Mouse (Mus musculus) intestine, postnatal 0 days (tissue): ENCODE data around the gene Rab3gap1. TPM values are rescaled to one million over a fixed set of nuclear protein-coding genes. Genes with fewer than 3 reads are reported as not detected.

Experiments used
- ATAC-seq: fragments of 200-750 bp; cut with Nextera tagmentation; 2 replicates; pipeline ENCODE4 v1.8.0; 2017; ENCODE audit warnings: mild to moderate bottlenecking, moderate TSS enrichment, moderate library complexity
- H3K27ac ChIP-seq: fragments of 300-500 bp; sonication (generic); 2 replicates; pipeline ENCODE4 v1.5.1; 2014; ENCODE audit warnings: mild to moderate bottlenecking, low read depth, low read length, moderate library complexity
- H3K27me3 ChIP-seq: fragments of 300-500 bp; sonication (generic); replicated peaks from 2 replicates; pipeline ENCODE4 v1.6.1; 2014; ENCODE audit warnings: low read length, mixed read lengths; ENCODE audit not compliant: control insufficient read depth, insufficient read depth
- H3K36me3 ChIP-seq: fragments of 300-500 bp; sonication (generic); 2 replicates; pipeline ENCODE4 v1.6.1; 2014; ENCODE audit warnings: mild to moderate bottlenecking, moderate library complexity; ENCODE audit not compliant: control insufficient read depth, insufficient read depth
- H3K4me1 ChIP-seq: fragments of 300-500 bp; sonication (generic); replicated peaks from 2 replicates; pipeline ENCODE4 v1.6.1; 2014; ENCODE audit warnings: antibody characterized with exemption, low read length, mixed read lengths; ENCODE audit not compliant: control insufficient read depth, insufficient read depth
- H3K4me2 ChIP-seq: fragments of 300-500 bp; sonication (generic); replicated peaks from 2 replicates; pipeline ENCODE4 v1.6.1; 2014; ENCODE audit warnings: low read depth, mild to moderate bottlenecking, moderate library complexity
- H3K4me3 ChIP-seq: fragments of 300-500 bp; sonication (generic); 2 replicates; pipeline ENCODE4 v1.5.1; 2014; ENCODE audit warnings: low read depth, low read length
- H3K9ac ChIP-seq: fragments of 300-500 bp; sonication (generic); 2 replicates; pipeline ENCODE4 v1.6.1; 2014; ENCODE audit warnings: mild to moderate bottlenecking, low read depth, low read length
- H3K9me3 ChIP-seq: fragments of 300-500 bp; sonication (generic); 2 replicates; pipeline ENCODE4 v1.6.1; 2016; ENCODE audit warnings: mixed run types; ENCODE audit not compliant: control insufficient read depth
- CTCF ChIP-seq: sonication (generic); IDR thresholded peaks from 2 replicates; pipeline ENCODE4 v1.5.1; 2016; ENCODE audit warnings: low read depth, mild to moderate bottlenecking, control low read depth, antibody characterized with exemption, moderate library complexity
- WGBS: fragments of 180-500 bp; shearing (Covaris S2); extraction: QIAGEN DNeasy Blood & Tissue Kit; methylation state at CpG from one replicate; pipeline ENCODE4 v1.1.7; 2014; 5-methylcytosine and 5-hydroxymethylcytosine counted together
- polyA plus RNA-seq: library from polyadenylated mRNA; unstranded; fragments of >200 nt; fragmentation: Nextera tagmentation; extraction: Ambion mirVana; gene quantifications from 2 replicates; pipeline ENCODE4 v1.2.1, GENCODE M21; 2015

The Rab3gap1 gene
- polyA plus RNA-seq, 1 experiment from 2014 or later = 13.0 TPM

DNA sequence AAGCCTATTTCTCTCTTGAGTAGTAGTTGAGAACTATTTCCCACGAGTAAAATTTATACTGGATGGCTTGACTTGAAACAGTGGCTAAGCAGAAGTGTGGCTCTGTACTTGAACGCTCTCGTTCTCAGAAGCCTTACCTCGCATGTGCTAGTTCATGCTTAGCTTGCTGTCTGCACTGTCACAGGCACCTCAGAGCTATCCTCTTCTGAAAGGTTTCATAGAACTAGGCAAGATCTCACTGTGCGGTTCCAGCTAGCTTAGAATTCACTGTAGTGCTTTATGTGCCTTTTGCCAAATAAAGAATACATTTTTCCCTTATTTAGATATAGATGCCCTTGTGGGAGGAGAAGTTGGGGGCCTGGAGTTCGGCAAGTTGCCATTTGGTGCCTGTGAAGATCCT, 46.7 kb downstream of the Rab3gap1 start:
- Histone ChIP-seq H3K9me3 (no peaks in the 10 kb centered on the region), H3K36me3 (peaks cover 29% of the 10 kb centered on the region), H3K4me1 (no peaks in the 10 kb centered on the region), H3K4me3 (no peak overlapping the region), H3K27ac (no peak overlapping the region), H3K4me2 (no peak overlapping the region), H3K9ac (no peak overlapping the region), H3K27me3 (no peaks in the 10 kb centered on the region)
- WGBS = 73% methylated on average over 6 of the region's 6 CpGs
- TF ChIP-seq CTCF = no peak
- ATAC-seq = no peak

DNA sequence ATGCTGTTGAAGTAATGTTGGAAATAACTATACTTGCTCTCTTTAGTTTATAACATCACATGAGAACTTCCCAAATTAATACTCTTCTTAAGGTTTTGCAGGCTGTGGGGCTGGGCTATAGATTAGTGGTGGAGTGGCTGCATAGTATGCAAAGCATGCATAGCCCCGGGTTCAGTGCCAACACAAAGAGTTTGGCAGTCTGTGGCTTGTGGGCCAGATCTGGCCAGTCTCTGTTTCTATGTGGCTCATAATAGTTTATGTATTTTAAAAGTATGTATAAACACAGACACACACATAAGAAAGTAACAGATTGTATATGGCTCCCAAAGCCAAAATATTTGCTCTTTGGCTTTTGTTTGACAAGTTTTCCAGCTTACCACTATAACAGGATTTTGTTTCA, 47.2 kb downstream of the Rab3gap1 start:
- no peaks in the 10 kb centered on the region for H3K9me3 ChIP-seq
- no peak overlapping the region for H3K4me3 ChIP-seq
- no peak overlapping the region for H3K9ac ChIP-seq
- 64% methylated on average over 1 of the region's 1 CpGs for WGBS
- no peak overlapping the region for H3K4me2 ChIP-seq
- H3K27me3 ChIP-seq = no peaks in the 10 kb centered on the region
- TF ChIP-seq CTCF = no peak
- peaks cover 28% of the 10 kb centered on the region for H3K36me3 ChIP-seq
- no peaks in the 10 kb centered on the region for H3K4me1 ChIP-seq
- H3K27ac ChIP-seq = no peak overlapping the region
- no peak for ATAC-seq

DNA sequence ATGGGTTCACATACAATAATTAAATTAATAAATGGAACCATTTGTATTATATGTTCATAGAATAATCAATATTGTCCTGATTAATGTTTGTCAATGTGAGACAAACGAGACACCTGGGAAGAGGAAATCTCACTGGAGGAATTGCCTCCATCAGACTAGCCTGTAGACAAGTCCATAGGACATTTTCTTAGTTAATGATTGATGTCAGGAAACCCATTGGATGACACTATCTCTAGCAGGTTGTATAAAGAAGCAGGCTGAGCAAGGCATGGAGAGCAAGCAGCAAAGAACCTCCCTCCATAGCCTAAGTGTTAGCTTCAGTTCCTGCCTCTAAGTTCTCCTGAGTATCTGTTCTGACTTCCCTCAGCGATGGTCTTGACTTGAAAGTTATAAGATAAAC, 64.8 kb downstream of the Rab3gap1 start:
- peaks cover 59% of the 10 kb centered on the region for H3K36me3 ChIP-seq
- no peak overlapping the region for H3K27ac ChIP-seq
- peak; percentile 86 for ATAC-seq
- no peak for TF ChIP-seq CTCF
- H3K4me1 ChIP-seq = no peaks in the 10 kb centered on the region
- no peak overlapping the region for H3K9ac ChIP-seq
- H3K4me2 ChIP-seq = no peak overlapping the region
- H3K4me3 ChIP-seq = no peak overlapping the region
- no peaks in the 10 kb centered on the region for H3K9me3 ChIP-seq
- H3K27me3 ChIP-seq = no peaks in the 10 kb centered on the region
- 47% methylated on average over 2 of the region's 2 CpGs for WGBS

DNA sequence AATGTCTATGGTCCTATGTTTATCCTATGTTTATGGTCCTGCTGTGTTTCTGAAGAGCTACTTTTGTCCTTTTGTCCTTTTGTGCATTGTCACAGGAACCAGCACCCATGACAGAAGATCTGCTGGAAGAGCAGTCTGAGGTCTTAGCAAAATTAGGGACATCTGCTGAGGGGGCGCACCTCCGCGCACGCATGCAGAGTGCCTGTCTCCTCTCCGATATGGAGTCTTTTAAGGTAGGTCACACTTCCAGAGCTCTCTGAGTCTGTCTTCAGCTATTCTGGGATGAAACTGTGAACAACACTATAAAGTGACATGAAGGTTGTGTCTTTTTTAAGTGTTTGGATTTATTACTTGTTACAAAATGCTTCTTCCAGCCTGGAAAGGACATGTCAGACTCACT, 65.7 kb downstream of the Rab3gap1 start:
- Histone ChIP-seq H3K4me3 (no peak overlapping the region), H3K9ac (no peak overlapping the region), H3K36me3 (peaks cover 63% of the 10 kb centered on the region), H3K4me2 (no peak overlapping the region), H3K4me1 (no peaks in the 10 kb centered on the region), H3K27ac (no peak overlapping the region), H3K9me3 (no peaks in the 10 kb centered on the region), H3K27me3 (no peaks in the 10 kb centered on the region)
- no peak for TF ChIP-seq CTCF
- 100% methylated on average over 5 of the region's 5 CpGs for WGBS
- no peak for ATAC-seq

DNA sequence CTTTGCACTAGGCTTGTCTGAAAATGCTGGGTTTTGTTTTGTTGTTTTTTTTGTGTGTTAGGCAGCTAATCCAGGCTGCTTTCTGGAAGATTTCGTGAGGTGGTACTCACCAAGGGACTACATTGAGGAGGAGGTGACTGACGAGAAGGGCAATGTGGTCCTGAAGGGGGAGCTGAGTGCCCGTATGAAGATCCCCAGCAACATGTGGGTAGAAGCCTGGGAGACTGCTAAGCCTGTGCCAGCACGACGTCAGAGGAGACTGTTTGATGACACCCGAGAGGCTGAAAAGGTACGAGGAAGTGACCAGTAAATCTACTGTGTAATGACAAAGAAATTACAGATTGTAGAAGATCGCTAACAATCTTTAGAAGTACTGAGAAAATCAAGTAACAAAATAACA, 68.7 kb downstream of the Rab3gap1 start:
- Histone ChIP-seq H3K27me3 (no peaks in the 10 kb centered on the region), H3K9ac (no peak overlapping the region), H3K4me2 (no peak overlapping the region), H3K36me3 (peaks cover 71% of the 10 kb centered on the region), H3K4me1 (no peaks in the 10 kb centered on the region), H3K4me3 (no peak overlapping the region), H3K27ac (no peak overlapping the region), H3K9me3 (no peaks in the 10 kb centered on the region)
- no peak for ATAC-seq
- TF ChIP-seq CTCF = peak; percentile 17; the same call in 1 of the 2 replicates
- 82% methylated on average over 8 of the region's 8 CpGs for WGBS

DNA sequence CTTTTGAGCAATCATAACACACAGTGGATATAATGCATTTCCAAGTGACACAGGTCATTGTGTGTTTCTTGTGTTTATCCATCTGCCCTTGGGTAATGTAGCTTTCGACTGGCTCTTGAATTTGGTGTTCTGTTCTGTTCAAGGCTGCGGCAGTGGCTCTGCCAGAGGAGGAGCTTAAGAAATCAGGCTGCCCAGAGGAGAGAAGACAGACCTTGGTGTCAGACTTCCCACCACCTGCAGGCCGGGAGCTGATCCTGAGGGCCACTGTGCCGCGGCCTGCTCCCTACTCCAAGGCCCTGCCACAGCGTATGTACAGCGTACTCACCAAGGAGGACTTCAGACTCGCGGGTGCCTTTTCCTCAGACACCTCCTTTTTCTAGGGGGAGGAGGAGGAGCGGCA, 73.7 kb downstream of the Rab3gap1 start:
- TF ChIP-seq CTCF = no peak
- Histone ChIP-seq H3K36me3 (peaks cover 54% of the 10 kb centered on the region), H3K4me1 (peaks cover 5% of the 10 kb centered on the region; the same call in 1 of the 2 replicates), H3K27me3 (no peaks in the 10 kb centered on the region), H3K9ac (no peak overlapping the region), H3K4me2 (no peak overlapping the region), H3K27ac (no peak overlapping the region), H3K9me3 (no peaks in the 10 kb centered on the region), H3K4me3 (no peak overlapping the region)
- WGBS = 77% methylated on average over 10 of the region's 10 CpGs
- ATAC-seq = no peak

DNA sequence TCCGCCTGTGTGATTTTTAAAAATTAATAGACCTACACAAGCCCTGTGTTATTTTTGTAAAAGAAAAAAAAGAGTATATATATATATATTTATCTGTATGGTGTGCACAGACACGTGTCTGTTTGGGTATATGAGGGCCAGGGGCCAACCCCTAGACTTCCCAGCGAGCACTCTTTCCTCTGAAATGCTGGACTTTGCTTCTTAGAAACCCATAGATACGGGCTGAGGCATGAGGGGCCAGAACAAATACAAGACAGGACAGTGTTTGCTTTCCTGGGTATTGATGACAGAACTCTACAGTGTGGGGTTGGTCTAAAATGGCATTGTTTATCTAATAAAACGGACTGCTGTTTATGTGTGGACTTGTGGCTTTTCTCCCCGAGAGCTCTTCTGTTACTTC, 74.9 kb downstream of the Rab3gap1 start:
- ATAC-seq = peak; percentile 54; the same call in 1 of the 2 replicates
- peaks cover 42% of the 10 kb centered on the region for H3K36me3 ChIP-seq

More for the DNA sequence above, 74.9 kb downstream of the Rab3gap1 start:
- TF ChIP-seq CTCF = no peak
- H3K4me2 ChIP-seq = no peak overlapping the region
- H3K9ac ChIP-seq = no peak overlapping the region
- H3K4me1 ChIP-seq = peaks cover 5% of the 10 kb centered on the region; the same call in 1 of the 2 replicates
- H3K27ac ChIP-seq = no peak overlapping the region
- no peaks in the 10 kb centered on the region for H3K27me3 ChIP-seq
- H3K9me3 ChIP-seq = no peaks in the 10 kb centered on the region
- H3K4me3 ChIP-seq = no peak overlapping the region
- WGBS = 30% methylated on average over 6 of the region's 6 CpGs
